Mouse (Mus musculus): ENCODE measurements around the gene Sord.

GRCm38 (mm10) chr2:122231616-122232015 lies 2.9 kb upstream of the Sord start:
- TF ChIP-seq CTCF (IDR thresholded peaks at IDR 0.05; ENCODE audit: low read depth) (no peak), EP300 (IDR thresholded peaks at IDR 0.05; ENCODE audit: low read depth) (no peak)
